Mouse (Mus musculus) left cerebral cortex, adult 8-10 months (tissue): ENCODE results near the gene Rmi1. TPM values are rescaled to one million over a fixed set of nuclear protein-coding genes. Genes with fewer than 3 reads are reported as not detected.

Source experiments
- microRNA-seq, 2 experiments: library from miRNA; unstranded; fragments of <30 nt; microRNA quantifications; one replicate each; pipeline ENCODE4 v1.2.0; 2022
- total RNA-seq, 4 experiments: library from RNA; stranded (reverse); gene quantifications; 2 replicates each; pipeline ENCODE4 v1.2.4; 2022

Gene Rmi1
- total RNA-seq, 4 experiments from 2014 or later, result 13.0 to 18.3 (median 14.4) TPM

Small RNA genes lying within 50 kb of the gene (microRNA-seq; reads per million reads assigned to microRNA genes)
- gene Mir7-1, result 75.5 to 96.6 reads per million in 2 experiments

Other genes with a start within 250 kb of the Rmi1 start
- gene Idnk, start 244.6 kb upstream of the Rmi1 start, total RNA-seq, result 10 to 100 TPM; 25.9 to 29.9 (median 28.5) TPM
- 100 to 1,000 TPM; 146 to 154 (median 149) TPM for gene Ubqln1, start 186.6 kb upstream of the Rmi1 start, total RNA-seq
- 10 to 100 TPM; 17.0 to 20.8 (median 17.7) TPM for gene Gkap1, start 126.5 kb upstream of the Rmi1 start, total RNA-seq
- 1 to 10 TPM; 4.3 to 6.5 (median 5.6) TPM for gene Kif27, start 43.1 kb upstream of the Rmi1 start, total RNA-seq
- 1 to 10 TPM; 7.4 to 9.1 (median 8.1) TPM for gene 2210016F16Rik, start 17.0 kb upstream of the Rmi1 start, total RNA-seq
- gene Hnrnpk, start 1.1 kb downstream of the Rmi1 start, total RNA-seq, result 100 to 1,000 TPM; 632 to 772 (median 717) TPM
- gene Slc28a3, start 208.6 kb downstream of the Rmi1 start, total RNA-seq, result under 1 TPM in 2 of 4 experiments, not detected in 2; 0.09 to 0.26 TPM